Mouse (Mus musculus): ENCODE measurements around the gene Chrm3. TPM values are rescaled to one million over a fixed set of nuclear protein-coding genes. Genes with fewer than 3 reads are reported as not detected.

Gene Chrm3
- total RNA-seq, 2 experiments from 2014 or later: 18.0 to 24.8 TPM

GRCm38 (mm10) chr13:10239825-10240224 is 120.8 kb downstream of the Chrm3 start:
- DNase-seq: no peak
- intact Hi-C loops (cut with DNase I): no loop called here

DNA sequence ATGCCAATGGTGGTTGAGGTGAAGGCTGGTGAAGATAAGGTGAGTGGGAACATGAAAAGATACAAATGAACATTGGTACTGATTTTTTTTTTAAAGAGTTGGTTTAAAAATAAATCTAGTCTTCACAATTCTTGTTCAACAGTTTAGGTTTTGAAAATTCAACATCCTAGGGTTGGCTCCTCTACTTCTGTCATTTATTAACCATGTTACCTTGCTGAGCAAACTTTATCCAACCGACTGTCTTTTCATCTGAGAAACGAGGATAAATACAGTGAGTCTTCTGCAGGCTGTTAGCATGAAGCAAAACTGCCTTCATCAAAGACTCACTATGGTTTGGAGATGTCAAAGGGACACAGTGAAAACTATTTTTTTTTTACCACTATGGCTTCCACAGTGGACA is 123.0 kb downstream of the Chrm3 start:
- DNase-seq: no peak
- intact Hi-C loops (cut with DNase I): no loop called here

DNA sequence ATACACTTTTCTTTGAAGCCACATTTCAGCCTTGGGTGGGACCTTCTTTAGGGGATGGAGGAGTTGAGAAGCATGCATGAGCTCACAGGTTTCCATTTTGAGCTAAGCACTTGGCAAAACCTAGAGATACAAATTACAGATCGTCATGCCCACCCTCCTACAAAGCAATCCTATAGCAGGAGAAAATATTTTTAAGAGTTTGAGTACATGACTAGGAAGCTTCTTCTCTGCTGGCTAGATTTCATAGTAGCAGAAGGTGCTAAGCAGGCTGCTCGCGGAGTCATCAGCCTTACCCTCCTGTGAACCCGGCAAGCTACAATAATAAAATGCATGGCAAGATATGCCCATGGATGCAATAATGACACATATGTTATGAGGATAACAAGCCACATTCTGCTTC is 124.4 kb downstream of the Chrm3 start:
- intact Hi-C loops (cut with DNase I): no loop called here
- DNase-seq: no peak

DNA sequence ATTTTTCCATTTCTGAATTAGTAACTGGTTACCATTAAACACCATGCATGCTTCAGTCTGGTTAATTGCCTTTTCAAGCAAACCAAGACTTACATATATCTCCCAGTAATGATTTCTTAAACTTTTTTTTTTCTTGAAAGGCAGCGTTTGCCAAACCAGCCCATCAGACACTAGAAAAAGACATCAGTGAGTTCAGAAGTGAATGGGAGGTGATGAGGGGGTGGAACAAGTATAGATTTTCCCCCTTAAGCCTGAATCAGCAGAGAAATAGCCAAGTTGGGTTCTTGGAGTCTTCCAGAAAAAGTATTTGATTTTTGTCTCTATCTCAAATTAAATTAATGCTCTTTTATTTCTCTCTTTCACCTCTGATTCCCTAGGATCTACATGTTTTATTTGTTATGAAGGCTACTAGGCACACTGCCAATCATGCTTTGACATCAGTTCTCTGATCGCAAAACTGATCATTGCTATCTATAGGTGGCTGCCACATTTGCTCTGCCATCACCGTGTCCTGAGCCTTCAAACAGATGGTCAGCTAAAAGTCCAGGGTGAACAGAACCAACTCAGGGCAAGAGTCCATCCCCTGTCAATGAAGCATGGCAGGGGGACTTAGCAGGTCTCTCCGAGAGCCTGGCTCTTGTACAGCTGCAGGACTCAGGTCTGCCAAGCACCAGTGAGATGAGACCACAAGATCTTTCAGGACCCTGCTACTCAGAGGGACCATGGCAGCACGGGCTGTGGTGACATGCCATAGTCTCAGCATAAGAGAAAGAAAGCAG is 125.1 kb downstream of the Chrm3 start:
- intact Hi-C loops (cut with DNase I): no loop called here
- DNase-seq: peak; percentile 48

DNA sequence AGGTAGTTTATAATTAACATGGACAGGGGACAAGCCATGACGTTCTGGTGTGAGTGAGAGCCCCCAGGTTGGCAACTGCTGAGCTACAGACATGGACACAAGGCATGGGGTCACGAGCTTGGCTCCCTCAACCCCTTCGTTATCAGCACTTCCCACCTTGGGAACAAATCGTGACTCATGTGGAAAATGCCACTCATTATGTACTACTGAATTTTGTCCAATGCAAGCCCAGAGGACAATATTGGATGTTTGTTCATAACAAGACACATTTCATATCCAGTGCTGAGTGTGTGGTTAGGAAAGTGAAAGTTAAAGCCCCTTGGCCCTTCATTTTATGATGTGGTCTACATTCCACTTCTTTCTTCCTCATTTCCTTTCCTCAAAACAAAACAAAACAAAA is 140.2 kb downstream of the Chrm3 start:
- no peak for DNase-seq
- intact Hi-C loops (cut with DNase I): no loop called here

- intact Hi-C loops (cut with DNase I): no loop called here
- DNase-seq: no peak
Measured at GRCm38 (mm10) chr13:10212112-10212511, 148.5 kb downstream of the Chrm3 start.

DNA sequence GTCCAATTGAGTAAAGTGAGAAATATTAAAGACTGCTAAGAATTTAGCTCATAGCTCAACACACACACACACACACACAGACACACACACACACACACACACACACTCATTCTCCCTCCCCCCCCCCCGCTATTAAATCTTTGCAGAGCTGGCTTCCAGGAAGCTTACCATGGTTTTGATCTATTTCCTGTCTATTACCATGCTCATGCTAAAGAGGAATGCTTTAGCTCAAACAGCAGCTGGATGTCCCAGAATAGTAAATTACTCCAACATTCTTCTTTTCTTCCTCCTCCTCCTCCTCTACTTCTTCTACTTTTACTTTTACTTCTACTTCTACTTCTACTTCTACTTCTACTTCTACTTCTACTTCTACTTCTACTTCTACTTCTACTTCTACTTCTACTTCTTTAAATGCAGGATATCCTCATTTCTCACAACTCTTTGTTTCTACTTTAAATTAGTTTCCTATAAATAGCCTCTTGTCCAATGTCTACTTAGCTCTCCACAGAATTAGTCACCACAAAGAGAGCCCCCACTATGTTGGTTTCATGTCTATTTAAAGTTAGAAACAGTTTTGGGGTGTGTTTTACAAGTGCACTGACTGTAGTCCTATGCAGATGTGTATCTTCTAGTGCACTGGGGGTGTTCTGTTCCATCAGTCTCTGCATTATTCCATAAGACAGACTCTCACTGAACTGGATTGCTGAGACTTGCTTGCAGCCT is 150.0 kb downstream of the Chrm3 start:
- DNase-seq: no peak
- intact Hi-C loops (cut with DNase I): no loop called here

GRCm38 (mm10) chr13:10199206-10199956 is 161.3 kb downstream of the Chrm3 start:
- intact Hi-C loops (cut with DNase I): no loop called here
- no peak for DNase-seq

DNA sequence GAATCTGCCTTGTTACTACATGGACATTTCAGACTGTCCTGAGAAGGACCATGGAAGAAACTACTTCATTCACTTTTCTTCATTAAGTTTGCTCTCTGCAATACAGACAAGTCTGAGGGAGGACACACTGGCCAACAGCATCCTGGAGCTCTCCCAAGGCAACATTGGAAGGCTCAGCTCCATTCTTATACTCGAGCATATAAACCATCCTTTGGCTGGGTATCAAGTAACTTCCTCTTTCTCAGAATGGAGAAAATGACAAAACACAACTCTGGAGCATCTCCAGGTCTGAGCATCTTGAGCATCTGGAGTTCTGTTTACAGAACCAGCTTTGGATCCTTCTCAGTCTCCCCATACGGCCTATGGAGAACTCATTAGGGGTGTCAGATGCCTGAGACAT is 170.8 kb downstream of the Chrm3 start:
- DNase-seq: no peak

DNA sequence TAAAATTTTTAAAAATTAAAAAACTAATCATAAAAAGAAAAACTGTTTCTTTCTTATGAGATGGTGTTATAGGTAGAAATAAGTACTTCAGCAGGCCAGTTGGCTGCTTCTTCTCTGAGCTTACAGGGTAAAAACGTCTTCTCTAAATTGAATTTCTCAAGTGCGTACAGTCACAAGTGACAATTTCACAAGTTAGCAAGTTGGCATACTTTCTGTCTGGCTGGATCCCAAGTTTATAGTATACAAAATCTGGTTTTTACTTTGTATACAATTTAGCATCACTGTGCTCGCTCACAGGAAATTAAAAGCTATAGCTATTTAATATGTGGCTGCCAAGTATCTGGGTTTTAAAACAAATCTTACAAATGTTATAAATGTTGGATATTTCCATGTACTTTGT is 172.7 kb downstream of the Chrm3 start:
- no peak for DNase-seq

More for the DNA sequence above, 170.8 kb downstream of the Chrm3 start:
- intact Hi-C loops (cut with DNase I): no loop called here

DNA sequence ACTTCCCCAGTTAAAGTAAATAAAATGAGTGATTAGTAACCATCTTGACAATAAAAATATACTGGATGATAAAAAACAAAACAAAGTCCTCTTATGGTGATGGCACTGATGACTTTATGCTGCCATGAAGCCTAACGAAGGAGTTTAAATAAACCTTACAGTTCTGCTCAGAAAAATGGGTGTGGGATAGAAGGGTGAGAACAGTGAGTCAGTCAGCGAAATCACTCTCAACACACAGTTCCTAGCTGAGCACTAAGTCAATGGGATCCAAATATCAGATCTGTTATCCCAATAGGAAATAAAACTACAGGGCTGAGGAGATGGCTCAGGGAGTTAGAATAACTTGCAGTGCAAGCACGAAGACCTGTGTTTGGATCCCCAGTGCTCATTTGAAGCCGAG is 176.8 kb downstream of the Chrm3 start:
- DNase-seq: no peak
- intact Hi-C loops (cut with DNase I): no loop called here

More for the DNA sequence above, 172.7 kb downstream of the Chrm3 start:
- intact Hi-C loops (cut with DNase I): no loop called here

DNA sequence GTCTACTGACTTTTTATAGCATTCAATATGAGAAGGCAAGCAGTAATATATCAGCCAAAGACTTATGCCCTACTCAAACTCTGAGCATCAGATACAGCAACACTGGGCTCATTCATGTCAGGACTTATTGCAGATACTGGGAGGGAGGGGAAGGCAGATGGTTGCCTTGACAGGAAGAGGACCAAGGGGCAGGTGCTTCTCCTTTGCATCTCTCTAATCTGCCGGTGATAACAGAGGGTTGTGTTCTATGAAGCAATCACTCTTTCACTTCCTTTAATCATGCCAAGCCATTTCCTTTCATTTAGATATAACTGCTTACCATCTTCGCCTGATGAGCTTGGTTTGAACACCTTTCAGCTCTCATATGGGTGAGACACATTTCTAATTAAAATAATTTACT is 177.9 kb downstream of the Chrm3 start:
- no peak for DNase-seq
- intact Hi-C loops (cut with DNase I): no loop called here

DNA sequence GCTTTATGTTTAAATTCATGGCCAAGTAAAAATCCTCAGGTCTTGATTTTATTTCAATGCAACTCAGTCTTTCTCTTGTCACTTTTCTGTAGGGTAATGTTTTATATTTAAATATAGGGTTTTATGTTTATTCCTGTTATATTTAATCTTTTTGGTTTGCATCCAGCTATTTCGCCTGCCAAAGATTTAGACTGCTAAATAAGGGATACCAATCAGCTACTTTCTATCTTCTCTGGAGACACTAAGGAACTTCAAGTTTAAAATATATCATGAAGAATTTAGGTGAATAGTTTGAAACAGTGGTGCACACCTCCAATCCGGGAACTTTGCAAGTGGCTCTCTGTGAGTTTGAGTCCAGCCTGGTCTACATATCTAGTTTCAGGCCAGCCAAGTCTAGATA is 190.1 kb downstream of the Chrm3 start:
- DNase-seq: no peak
- intact Hi-C loops (cut with DNase I): no loop called here

GRCm38 (mm10) chr13:10163354-10163753 is 197.3 kb downstream of the Chrm3 start:
- no peak for DNase-seq
- intact Hi-C loops (cut with DNase I): no loop called here

GRCm38 (mm10) chr13:10157496-10157895 is 203.2 kb downstream of the Chrm3 start:
- intact Hi-C loops (cut with DNase I): no loop called here
- DNase-seq: no peak

GRCm38 (mm10) chr13:10140573-10140972 is 220.1 kb downstream of the Chrm3 start:
- no peak for DNase-seq
- intact Hi-C loops (cut with DNase I): no loop called here

DNA sequence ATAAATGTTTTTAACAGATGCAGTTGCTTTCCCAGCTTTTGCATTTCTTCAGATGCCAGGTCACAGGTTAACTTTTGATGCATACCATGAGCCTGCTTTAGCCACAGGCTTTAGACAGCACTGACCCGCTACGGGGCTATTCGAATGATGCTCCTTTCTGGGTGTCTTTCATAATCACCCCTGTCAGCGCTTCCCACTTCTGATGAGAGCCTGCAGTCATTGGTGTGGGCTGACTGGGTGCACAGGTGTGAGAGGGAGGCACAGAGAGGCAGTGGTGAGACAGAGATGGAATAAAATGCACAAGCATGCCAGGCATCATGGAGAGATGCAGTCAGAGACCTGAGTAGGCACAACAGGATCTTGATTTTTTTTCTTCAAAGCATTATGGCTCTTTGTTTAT is 221.8 kb downstream of the Chrm3 start:
- intact Hi-C loops (cut with DNase I): no loop called here
- no peak for DNase-seq

GRCm38 (mm10) chr13:10131064-10131463 is 229.6 kb downstream of the Chrm3 start:
- intact Hi-C loops (cut with DNase I): no loop called here
- DNase-seq: no peak

GRCm38 (mm10) chr13:10112211-10112610 is 248.4 kb downstream of the Chrm3 start:
- DNase-seq: no peak

DNA sequence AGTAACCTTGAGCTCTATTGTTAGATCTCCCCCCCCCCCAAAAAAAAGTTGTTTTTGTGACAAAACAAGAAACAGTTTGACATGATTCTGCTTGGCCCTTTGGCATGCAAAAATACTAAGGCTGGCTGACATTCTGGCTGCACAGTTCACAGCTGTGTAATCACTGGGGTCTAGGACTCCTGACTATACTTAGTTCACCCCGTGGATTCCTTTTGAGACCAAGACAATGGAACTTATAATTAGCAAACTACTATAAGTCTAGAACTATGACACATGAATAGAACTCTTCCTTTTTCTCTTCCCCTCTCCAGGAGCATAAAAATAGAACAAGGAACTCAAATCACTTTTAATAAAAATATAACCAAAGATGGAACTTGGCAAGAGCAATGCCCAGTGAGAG is 251.1 kb downstream of the Chrm3 start:
- intact Hi-C loops (cut with DNase I): no loop called here
- no peak for DNase-seq

More at GRCm38 (mm10) chr13:10112211-10112610, 248.4 kb downstream of the Chrm3 start:
- intact Hi-C loops (cut with DNase I): no loop called here

DNA sequence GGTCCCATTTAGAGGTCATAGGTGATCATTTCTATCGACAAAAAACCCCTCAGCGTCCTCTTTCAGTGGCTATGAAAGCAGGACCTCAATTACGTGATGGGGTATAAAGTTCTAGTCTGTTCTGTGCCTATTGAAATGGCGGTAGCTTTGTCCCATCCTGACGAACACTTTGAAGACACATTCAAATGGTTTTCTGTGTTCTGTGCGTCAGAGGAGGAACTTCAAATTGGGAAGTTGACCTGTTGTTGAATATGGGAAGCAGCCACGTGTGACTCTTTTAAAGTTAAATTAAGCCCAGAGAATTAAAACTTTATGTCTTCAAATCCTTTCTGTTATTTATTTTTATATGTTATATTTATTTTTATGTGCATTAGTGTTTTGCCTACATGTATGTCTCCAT is 253.3 kb downstream of the Chrm3 start:
- intact Hi-C loops (cut with DNase I): no loop called here
- DNase-seq: no peak

DNA sequence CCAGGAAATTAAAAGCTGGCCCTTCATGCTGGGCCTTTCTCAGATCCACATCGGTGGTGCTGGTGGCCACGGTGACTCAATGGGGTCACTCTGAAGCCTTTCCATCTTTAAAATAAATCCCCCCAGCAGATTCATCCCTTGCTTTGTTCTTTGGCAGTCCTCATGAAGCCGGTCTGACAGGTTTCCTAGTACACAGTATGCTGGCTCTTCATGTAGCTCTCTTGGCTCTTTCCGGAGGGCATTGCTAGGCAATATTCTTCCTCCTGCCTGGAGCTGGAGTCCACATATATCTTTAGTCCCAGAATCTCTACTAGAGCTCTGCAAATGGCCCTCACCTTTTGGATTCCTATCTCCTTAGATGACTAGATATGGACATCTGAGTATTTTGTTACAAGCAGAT is 269.9 kb downstream of the Chrm3 start:
- no peak for DNase-seq
- intact Hi-C loops (cut with DNase I): no loop called here
